Mouse (Mus musculus): Measurements from ENCODE around the gene Mthfd1l.

Mthfd1l gene

DNA sequence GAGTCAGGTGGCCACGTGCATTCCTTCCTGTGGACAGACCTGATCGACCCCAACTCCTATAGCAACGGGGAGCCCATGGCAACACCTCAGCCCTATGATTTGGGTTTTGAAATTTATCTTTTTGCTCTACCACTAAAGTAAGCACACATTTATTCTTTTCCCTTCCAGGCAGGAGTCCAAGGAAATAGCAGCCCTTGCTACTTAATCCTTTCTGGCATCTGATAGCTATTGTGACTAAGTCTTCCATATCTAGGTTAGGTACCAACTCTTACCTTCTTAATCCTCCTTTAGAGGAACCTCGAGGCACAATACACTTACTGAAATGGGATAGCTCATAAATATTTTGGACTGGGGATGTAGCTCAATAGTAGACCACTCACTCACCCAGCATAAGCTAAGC is 180.1 kb downstream of the Mthfd1l start:
- in situ Hi-C loops (cut with MboI) = no loop called here

DNA sequence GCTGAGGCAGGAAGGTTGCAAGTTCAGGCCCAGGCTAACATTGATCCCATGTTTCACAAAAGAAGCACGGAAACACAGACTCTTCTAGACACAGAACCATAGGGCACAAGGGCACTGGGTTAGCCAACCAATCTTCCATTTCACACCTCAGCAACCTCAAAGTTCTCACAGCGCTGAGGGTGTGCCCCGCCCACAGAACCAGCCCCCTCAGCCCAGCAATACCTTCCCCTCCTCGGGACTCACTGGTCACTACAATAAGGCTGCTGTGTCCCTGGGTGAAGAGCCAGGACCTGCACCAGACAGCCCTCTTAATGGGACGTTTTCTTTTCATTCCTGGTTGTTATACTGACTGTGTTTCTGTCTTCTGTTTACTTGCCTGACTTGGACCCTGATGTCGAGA is 181.1 kb downstream of the Mthfd1l start:
- in situ Hi-C loops (cut with MboI) = no loop called here

DNA sequence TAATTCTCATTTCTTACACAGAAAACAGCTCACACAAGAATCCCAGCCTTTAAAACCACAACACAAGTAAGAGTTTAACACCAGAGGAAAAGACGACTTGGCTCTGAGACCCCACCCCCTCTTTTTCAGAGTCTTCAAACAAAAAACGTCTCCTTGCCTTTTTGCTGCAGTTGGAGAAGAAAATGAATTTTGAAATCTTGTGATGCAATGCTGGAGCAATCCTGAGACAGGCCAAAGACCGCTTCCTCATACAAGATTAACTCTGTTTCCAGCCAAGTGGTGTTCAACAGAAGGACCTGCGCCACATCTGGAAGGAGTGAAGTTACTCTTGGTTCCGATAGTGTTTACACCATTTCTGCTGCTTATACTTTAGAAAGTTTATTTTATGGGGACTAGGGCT is 182.6 kb downstream of the Mthfd1l start:
- in situ Hi-C loops (cut with MboI) = no loop called here

GRCm38 (mm10) chr10:4158533-4158932 is 185.6 kb downstream of the Mthfd1l start:
- in situ Hi-C loops (cut with MboI) = no loop called here

DNA sequence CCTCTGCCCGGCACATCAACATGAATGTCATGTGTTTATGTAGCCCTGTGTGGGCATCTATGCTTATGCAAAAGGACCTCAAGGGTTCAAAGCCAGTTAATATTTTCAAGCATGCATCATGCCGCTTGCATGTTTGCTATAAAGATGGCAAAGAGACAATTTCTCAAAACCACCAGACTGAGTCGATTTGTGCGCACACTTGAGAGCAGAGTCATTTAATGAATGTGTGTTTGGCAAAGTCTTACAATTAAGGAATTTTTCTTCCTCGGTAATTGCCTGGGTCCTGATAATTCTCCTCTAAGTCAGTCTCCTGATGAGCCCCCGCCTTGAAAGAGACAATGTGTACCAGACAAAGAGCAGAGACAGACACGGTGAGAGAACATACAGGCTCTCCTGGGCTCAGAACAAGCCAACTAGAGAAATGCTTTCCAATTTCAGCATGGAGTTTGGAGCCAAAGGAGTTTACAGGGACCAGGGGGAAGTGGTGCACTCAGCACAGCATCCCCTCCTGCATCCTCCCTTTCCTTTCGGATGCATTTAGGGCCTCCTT is 186.7 kb downstream of the Mthfd1l start:
- in situ Hi-C loops (cut with MboI) = no loop called here

DNA sequence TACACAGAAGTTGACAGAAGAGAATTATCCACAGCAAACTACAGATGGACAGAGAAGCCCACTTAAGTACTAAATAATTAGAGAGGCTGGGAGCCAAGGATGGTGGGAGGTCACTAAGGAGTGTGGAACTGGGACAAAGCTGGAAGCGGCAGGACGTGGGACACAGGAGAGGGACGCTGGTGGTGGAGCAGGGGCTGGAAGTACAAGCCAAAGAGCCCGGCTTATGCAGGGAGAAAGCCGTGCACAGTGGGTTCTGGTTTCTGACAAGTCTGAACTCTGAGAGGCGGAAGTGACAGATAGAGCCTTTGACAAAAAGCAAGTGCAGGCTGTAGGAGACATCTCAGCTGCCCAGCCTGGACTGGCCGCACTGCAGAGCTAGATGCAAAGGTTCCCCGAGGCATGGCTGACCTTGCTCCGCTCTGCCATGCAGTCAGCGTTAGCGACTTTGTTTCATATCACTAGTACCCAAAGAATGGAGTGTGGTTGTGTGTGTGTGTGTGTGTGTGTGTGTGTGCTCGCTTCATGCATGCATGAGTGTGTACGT is 187.4 kb downstream of the Mthfd1l start:
- in situ Hi-C loops (cut with MboI) = no loop called here

DNA sequence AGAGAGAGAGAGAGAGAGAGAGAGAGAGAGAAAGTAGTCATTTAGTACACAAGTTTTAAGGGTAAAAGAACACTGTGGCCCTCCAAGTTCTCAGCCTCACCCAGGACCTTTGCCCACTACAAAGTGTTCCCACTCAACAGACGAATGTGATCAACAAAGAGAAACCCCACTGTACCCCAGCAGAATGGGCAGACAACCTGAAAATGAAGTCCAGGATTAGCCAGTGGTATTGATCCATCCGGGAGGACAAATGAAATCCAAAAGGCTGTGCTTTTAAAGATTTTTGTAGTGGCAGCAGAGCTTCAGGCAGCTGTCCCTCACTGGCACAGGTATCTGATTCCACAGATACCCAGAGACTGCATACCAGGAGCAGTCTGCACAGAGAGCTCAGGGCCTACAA is 189.1 kb downstream of the Mthfd1l start:
- in situ Hi-C loops (cut with MboI) = no loop called here

- in situ Hi-C loops (cut with MboI) = no loop called here
Observed at GRCm38 (mm10) chr10:4162976-4163375, 190.1 kb downstream of the Mthfd1l start.

GRCm38 (mm10) chr10:4164681-4165080 is 191.8 kb downstream of the Mthfd1l start:
- in situ Hi-C loops (cut with MboI) = no loop called here

GRCm38 (mm10) chr10:4168222-4168798 is 195.4 kb downstream of the Mthfd1l start:
- in situ Hi-C loops (cut with MboI) = no loop called here

DNA sequence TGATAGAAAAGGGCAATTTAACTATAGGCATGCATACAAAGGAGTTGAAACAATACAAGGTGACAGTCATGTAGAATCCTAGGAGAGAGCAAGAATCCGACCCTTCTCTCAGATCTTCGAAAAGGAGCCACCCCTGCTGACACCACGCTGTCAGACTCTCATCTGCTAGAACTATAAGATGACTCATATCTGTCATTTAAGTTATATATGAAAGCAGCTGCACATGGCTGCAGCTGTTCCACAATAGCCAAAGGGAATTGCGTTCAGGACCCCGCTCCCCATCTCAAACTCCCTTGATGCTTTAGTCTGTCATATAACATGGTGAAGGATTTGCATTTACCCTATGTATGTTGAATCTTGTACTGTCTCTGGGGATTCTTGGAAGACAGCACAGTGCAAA is 201.3 kb downstream of the Mthfd1l start:
- in situ Hi-C loops (cut with MboI) = no loop called here

DNA sequence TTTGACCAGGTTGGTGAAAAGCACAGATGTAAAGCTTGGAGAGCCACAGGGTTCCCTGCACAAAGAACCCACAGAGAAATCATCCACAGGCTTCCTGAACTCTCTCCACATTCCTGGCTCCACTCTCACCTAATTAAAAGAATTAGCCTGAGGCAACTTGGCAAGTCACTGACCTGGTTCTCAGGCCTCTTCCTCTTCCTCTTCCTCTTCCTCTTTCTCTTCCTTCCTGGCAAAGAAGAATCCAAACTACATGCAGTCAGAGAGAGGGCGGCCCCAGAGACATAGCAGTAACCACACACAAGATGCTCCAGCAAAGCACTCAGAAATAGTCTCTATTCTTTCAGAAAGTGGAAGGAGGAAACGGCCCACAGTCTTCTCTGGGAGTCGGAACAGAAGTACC is 201.8 kb downstream of the Mthfd1l start:
- in situ Hi-C loops (cut with MboI) = no loop called here

DNA sequence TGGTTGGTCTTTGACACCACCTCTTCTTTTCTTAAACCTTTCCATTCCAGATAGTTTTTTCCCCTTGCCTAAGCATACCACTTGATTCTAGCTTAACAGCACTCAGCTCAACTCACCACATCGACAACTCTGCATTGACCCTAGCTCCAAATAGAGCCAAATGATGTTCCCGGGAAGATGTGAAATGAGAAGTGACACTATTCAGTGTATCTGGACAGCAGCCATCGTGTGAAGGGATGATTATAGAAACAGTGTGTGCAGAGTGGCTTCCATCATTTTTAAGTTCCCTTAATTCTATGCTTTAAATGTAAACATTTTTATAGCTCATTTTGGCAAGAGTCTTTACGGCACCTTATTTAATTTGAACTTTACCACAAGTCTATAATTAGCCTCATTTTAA is 204.4 kb downstream of the Mthfd1l start:
- in situ Hi-C loops (cut with MboI) = no loop called here

GRCm38 (mm10) chr10:4179049-4179790 is 206.3 kb downstream of the Mthfd1l start:
- in situ Hi-C loops (cut with MboI) = no loop called here

DNA sequence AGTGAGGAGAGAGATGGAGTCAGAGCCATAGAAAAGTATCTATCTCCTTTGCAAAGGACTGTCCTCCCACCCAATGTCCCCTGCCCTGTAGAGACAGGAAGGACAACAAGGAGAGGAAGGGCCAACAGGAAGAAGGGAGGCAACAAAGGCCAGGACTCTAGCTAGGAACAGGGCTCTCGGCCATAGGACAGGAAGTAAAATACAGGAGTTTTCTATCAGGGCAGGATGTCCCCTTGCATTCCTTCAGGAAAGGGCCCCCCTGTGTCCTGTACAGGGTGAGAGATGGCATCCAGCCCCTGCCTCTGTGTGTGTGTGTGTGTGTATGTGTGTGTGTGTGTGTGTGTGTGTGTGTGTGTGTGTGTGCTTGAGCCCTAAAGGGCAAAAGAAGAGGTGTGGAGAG is 209.0 kb downstream of the Mthfd1l start:
- in situ Hi-C loops (cut with MboI) = no loop called here

DNA sequence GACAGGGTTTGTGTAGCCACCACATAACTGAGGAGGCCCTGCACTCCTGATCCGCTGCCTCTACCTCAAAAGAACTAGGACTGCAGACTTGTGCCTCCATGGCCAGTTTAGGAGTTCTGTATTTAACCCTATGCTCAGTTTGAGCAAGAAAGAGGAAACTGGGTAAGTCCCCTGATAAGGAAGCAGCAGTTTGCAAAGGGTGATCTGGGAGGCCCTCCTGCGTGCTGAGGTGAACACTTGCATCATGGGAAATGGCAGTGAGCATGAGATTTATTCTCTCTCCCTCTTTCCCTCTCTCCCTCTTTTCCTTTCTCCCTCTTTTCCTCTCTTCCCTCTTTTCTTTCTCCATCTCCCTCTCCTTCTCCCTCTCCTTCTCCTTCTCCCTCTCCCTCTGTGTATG is 209.5 kb downstream of the Mthfd1l start:
- in situ Hi-C loops (cut with MboI) = no loop called here

- in situ Hi-C loops (cut with MboI) = no loop called here
Observed at GRCm38 (mm10) chr10:4188614-4189402, 215.9 kb downstream of the Mthfd1l start.

DNA sequence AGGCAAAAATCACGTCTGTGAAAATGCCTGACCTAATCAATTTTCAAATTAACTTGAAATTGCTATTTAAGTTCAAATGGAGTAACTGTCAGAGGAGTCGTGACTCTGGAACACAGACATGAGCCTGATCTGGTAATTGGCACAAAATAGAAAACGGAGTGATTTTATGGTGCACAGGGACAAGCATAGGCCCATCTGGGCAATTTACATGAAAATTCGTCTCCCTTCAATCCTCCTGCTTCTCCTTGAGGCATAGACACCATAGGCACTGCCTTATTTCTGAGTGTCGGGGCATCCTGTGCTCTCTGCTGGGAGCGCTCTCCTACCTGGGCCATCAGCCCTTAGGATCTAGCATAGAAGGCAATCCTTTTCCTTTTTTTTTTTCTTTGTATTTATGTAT is 216.5 kb downstream of the Mthfd1l start:
- in situ Hi-C loops (cut with MboI) = no loop called here

GRCm38 (mm10) chr10:4198978-4199377 is 226.1 kb downstream of the Mthfd1l start:
- in situ Hi-C loops (cut with MboI) = no loop called here

- in situ Hi-C loops (cut with MboI) = no loop called here
Observed at GRCm38 (mm10) chr10:4199926-4200325, 227.0 kb downstream of the Mthfd1l start.

GRCm38 (mm10) chr10:4200546-4201104 is 227.7 kb downstream of the Mthfd1l start:
- in situ Hi-C loops (cut with MboI) = no loop called here

GRCm38 (mm10) chr10:4201141-4201540 is 228.2 kb downstream of the Mthfd1l start:
- in situ Hi-C loops (cut with MboI) = no loop called here
